Mouse (Mus musculus): ENCODE data around the gene Mrgpra9. TPM values are rescaled to one million over a fixed set of nuclear protein-coding genes. Genes with fewer than 3 reads are reported as not detected.
"Not testable (repeated sequence)": the region's sequence is repeated elsewhere in the genome, so short reads cannot be mapped to it uniquely, and the experiment has no call there.

Gene Mrgpra9
- not detected in 2 replicates for polyA plus RNA-seq (2014; fragmentation: Nextera tagmentation; extraction: Ambion mirVana)

GRCm38 (mm10) chr7:47252770-47253169, at the start of gene Mrgpra9:
TSS of gene Mrgpra9 (minus strand) at chr7:47252848.
- no peaks in the 10 kb centered on the region for H3K36me3 ChIP-seq (ENCODE audit: control insufficient read depth, insufficient read depth, low read length)
- no peak within 1 kb of the TSS for H3K27ac ChIP-seq (ENCODE audit: low read depth, low read length)
- no peaks in the 10 kb centered on the region for H3K9me3 ChIP-seq (replicated peaks; ENCODE audit: control insufficient read depth, low read length)
- H3K9ac ChIP-seq (ENCODE audit: low read length) = no peak within 1 kb of the TSS
- DNase-seq (ENCODE audit: low spot score) (no peak), ATAC-seq (no peak)
- H3K4me1 ChIP-seq (ENCODE audit: control insufficient read depth, insufficient read depth, low read length) = no peaks in the 10 kb centered on the region
- no peak within 1 kb of the TSS for H3K4me3 ChIP-seq (ENCODE audit: low read depth, low read length)
- no peak within 1 kb of the TSS for H3K4me2 ChIP-seq (ENCODE audit: low read length)
- 71% methylated on average over 1 of the region's 1 CpGs for WGBS
- H3K27me3 ChIP-seq (replicated peaks; ENCODE audit: control insufficient read depth, insufficient read depth, low read length) = no peaks in the 10 kb centered on the region

DNA sequence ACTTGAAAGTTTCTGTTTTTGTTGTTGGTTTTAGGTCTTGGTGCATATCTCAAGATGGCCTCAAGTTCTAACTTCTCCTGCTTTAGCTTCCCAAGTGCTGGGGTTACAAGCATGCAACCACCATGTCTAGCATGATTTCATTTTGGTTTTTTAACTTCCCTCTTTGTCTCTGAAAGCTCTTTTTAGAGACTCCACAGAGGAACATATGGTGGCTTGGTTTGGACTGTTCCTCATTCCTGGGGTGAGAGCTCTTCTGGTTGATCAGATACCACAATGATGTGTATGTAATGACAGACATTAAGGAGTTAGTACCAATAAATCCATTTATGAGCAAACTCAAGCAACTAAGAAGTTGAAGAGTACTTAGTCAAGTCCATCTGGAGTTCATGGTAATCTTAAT, 47.0 kb upstream of the Mrgpra9 start:
- H3K27me3 ChIP-seq (replicated peaks; ENCODE audit: control insufficient read depth, insufficient read depth, low read length); H3K4me3 ChIP-seq (ENCODE audit: low read depth, low read length); H3K36me3 ChIP-seq (ENCODE audit: control insufficient read depth, insufficient read depth, low read length); H3K4me2 ChIP-seq (ENCODE audit: low read length); H3K27ac ChIP-seq (ENCODE audit: low read depth, low read length); H3K4me1 ChIP-seq (ENCODE audit: control insufficient read depth, insufficient read depth, low read length); DNase-seq (ENCODE audit: low spot score); H3K9ac ChIP-seq (ENCODE audit: low read length); ATAC-seq; H3K9me3 ChIP-seq (replicated peaks; ENCODE audit: control insufficient read depth, low read length): not testable (repeated sequence)

DNA sequence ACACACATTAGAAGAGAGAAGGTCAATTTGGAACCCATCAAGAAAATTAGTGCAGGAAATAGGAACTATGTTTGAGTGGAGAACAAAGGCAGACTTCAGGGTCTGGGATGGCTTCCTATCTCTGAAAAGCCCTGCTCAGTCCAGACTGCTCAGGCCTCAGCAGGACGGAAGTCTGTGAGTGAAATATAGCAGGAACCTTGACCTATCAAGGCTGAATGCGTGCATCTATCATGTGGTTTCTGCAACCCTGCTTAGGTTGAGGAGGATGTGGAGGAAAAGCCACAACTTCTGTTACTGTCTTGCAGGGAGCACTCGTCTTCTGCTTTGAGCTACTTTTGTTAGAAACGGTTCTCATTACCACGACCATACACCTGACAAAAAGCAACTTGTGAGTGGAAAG, 18.9 kb upstream of the Mrgpra9 start:
- 90% methylated on average over 5 of the region's 5 CpGs for WGBS
- not testable (repeated sequence) for H3K9me3 ChIP-seq (replicated peaks; ENCODE audit: control insufficient read depth, low read length); DNase-seq (ENCODE audit: low spot score); H3K27me3 ChIP-seq (replicated peaks; ENCODE audit: control insufficient read depth, insufficient read depth, low read length); H3K27ac ChIP-seq (ENCODE audit: low read depth, low read length); ATAC-seq; H3K4me3 ChIP-seq (ENCODE audit: low read depth, low read length); H3K36me3 ChIP-seq (ENCODE audit: control insufficient read depth, insufficient read depth, low read length); H3K4me1 ChIP-seq (ENCODE audit: control insufficient read depth, insufficient read depth, low read length); H3K4me2 ChIP-seq (ENCODE audit: low read length); H3K9ac ChIP-seq (ENCODE audit: low read length)

DNA sequence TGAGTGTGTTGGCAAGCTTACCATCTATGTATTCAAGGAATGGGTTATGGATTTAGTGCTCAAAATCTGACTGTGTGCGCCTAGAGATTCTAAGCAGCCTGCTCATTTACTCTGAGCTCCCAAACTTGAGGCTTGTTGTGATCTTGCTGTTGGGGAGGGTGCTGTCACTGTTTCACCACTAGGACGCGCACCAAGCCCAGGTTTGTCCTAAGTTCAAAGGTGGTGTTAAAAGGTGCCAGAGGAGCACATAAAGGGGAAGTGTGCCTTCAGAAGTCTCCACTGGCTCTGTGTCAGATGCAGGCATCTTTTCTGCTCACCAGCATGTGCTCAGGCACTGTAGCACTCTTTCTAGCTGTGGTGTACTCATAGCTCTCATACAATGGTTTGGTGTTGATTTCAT, 8.0 kb downstream of the Mrgpra9 start:
- H3K27ac ChIP-seq (ENCODE audit: low read depth, low read length) = no peak overlapping the region
- WGBS = 63% methylated on average over 3 of the region's 3 CpGs
- no peak overlapping the region for H3K9ac ChIP-seq (ENCODE audit: low read length)
- H3K9me3 ChIP-seq (replicated peaks; ENCODE audit: control insufficient read depth, low read length) = no peaks in the 10 kb centered on the region
- no peak overlapping the region for H3K4me3 ChIP-seq (ENCODE audit: low read depth, low read length)
- no peak for ATAC-seq
- no peaks in the 10 kb centered on the region for H3K36me3 ChIP-seq (ENCODE audit: control insufficient read depth, insufficient read depth, low read length)
- no peak overlapping the region for H3K4me2 ChIP-seq (ENCODE audit: low read length)
- no peak for DNase-seq (ENCODE audit: low spot score)
- no peaks in the 10 kb centered on the region for H3K4me1 ChIP-seq (ENCODE audit: control insufficient read depth, insufficient read depth, low read length)
- H3K27me3 ChIP-seq (replicated peaks; ENCODE audit: control insufficient read depth, insufficient read depth, low read length) = no peaks in the 10 kb centered on the region

DNA sequence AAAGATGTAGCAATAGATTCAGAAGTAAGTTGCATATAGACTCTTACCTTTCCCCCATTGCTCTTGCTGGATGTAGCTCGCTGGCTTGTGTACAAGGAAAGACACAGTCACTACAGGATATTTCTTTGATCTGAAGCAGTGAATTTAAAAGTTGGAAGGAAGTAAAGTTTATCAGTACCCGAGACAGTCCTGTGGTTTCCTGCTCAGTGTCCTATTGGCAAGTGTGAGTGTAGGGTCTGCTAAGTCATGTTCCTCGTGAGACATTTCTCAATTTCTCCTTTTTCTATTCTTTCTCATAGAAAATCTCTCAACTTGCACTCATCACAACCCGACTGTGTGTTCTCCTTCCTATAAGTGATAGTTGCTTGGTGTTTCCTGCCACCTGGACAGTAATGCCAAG, 47.8 kb downstream of the Mrgpra9 start, which contains the start of gene Mrgpra6:
Gene Mrgpra6 (minus strand): TSS at position 91 of the 400 bp plus-strand sequence.
- no peak within 1 kb of the TSS for H3K9ac ChIP-seq (ENCODE audit: low read length)
- H3K4me2 ChIP-seq (ENCODE audit: low read length) = no peak within 1 kb of the TSS
- WGBS = 88% methylated on average over 4 of the region's 4 CpGs
- no peak within 1 kb of the TSS for H3K4me3 ChIP-seq (ENCODE audit: low read depth, low read length)
- no peaks in the 10 kb centered on the region for H3K9me3 ChIP-seq (replicated peaks; ENCODE audit: control insufficient read depth, low read length)
- no peaks in the 10 kb centered on the region for H3K4me1 ChIP-seq (ENCODE audit: control insufficient read depth, insufficient read depth, low read length)
- no peak within 1 kb of the TSS for H3K27ac ChIP-seq (ENCODE audit: low read depth, low read length)
- ATAC-seq (no peak), DNase-seq (ENCODE audit: low spot score) (no peak)
- H3K36me3 ChIP-seq (ENCODE audit: control insufficient read depth, insufficient read depth, low read length) = no peaks in the 10 kb centered on the region
- no peaks in the 10 kb centered on the region for H3K27me3 ChIP-seq (replicated peaks; ENCODE audit: control insufficient read depth, insufficient read depth, low read length)

DNA sequence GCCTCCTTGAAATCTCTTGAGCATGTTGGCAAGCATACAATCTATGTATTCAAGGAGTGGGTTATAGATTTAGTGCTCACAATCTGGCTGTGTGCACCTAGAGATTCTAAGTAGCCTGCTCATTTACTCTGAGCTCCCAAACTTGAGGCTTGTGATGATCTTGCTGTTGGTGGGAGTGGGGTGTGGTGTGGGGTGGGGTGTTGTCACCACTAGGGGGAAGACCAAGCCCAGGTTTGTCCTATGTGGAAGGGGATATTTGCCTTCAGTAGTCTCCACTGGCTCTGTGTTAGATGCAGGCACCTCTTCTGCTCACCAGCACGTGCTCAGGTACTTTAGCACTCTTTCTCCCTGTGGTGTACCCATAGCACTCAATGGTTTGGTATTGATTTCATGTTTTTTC, 57.4 kb downstream of the Mrgpra9 start:
- Histone ChIP-seq H3K4me2 (ENCODE audit: low read length) (no peak overlapping the region), H3K4me3 (ENCODE audit: low read depth, low read length) (no peak overlapping the region), H3K9me3 (replicated peaks; ENCODE audit: control insufficient read depth, low read length) (no peaks in the 10 kb centered on the region), H3K27ac (ENCODE audit: low read depth, low read length) (no peak overlapping the region), H3K4me1 (ENCODE audit: control insufficient read depth, insufficient read depth, low read length) (no peaks in the 10 kb centered on the region), H3K36me3 (ENCODE audit: control insufficient read depth, insufficient read depth, low read length) (no peaks in the 10 kb centered on the region), H3K27me3 (replicated peaks; ENCODE audit: control insufficient read depth, insufficient read depth, low read length) (no peaks in the 10 kb centered on the region), H3K9ac (ENCODE audit: low read length) (no peak overlapping the region)
- ATAC-seq (no peak), DNase-seq (ENCODE audit: low spot score) (no peak)
- 59% methylated on average over 1 of the region's 1 CpGs for WGBS

Other genes starting within 250 kb of the Mrgpra9 start
- 7.8 and 9.3 TPM in 2 replicates for gene Spty2d1, start 244.4 kb downstream of the Mrgpra9 start, polyA plus RNA-seq (2014; fragmentation: Nextera tagmentation; extraction: Ambion mirVana)
- 22.0 and 24.1 TPM in 2 replicates for gene Tmem86a, start 202.2 kb downstream of the Mrgpra9 start, polyA plus RNA-seq (2014; fragmentation: Nextera tagmentation; extraction: Ambion mirVana)
- gene Ptpn5, start 119.2 kb downstream of the Mrgpra9 start, polyA plus RNA-seq (2014; fragmentation: Nextera tagmentation; extraction: Ambion mirVana) = 53.4 and 65.6 TPM in 2 replicates
- not detected in 2 replicates for gene Mrgpra6, start 47.9 kb downstream of the Mrgpra9 start, polyA plus RNA-seq (2014; fragmentation: Nextera tagmentation; extraction: Ambion mirVana)
- gene Mrgpra1, start 101.4 kb upstream of the Mrgpra9 start, polyA plus RNA-seq (2014; fragmentation: Nextera tagmentation; extraction: Ambion mirVana) = not detected in 2 replicates
- gene Mrgpra2a, start 199.3 kb upstream of the Mrgpra9 start, polyA plus RNA-seq (2014; fragmentation: Nextera tagmentation; extraction: Ambion mirVana) = not detected in 2 replicates

Measured in forebrain, embryonic 14.5 days (tissue).